Mouse (Mus musculus): ENCODE measurements around the gene Gm45140. TPM values are rescaled to one million over a fixed set of nuclear protein-coding genes. Genes with fewer than 3 reads are reported as not detected.

The Gm45140 gene
- total and polyA plus RNA-seq, 3 experiments, result 4.3 to 25.7 (median 13.0) TPM

- H3K27me3 ChIP-seq (replicated peaks), result peaks cover 5% of the 10 kb centered on the region
- dilution Hi-C loops (cut with MboI; ENCODE audit: extremely low pct_ligation_motif_present, extremely low pct_unique_long_range_greater_than_20kb, low sequenced_read_pairs), result no loop called here
Observed at GRCm38 (mm10) chr6:87755196-87755595, 80.4 kb downstream of the Gm45140 start.

GRCm38 (mm10) chr6:87751574-87751973 is 84.0 kb downstream of the Gm45140 start:
- no peaks in the 10 kb centered on the region for H3K79me2 ChIP-seq (replicated peaks; ENCODE audit: control insufficient read depth, extremely low read depth, insufficient read depth, poor library complexity, severe bottlenecking)
- peaks cover 2% of the 10 kb centered on the region for H3K27me3 ChIP-seq (replicated peaks)
- H3K27ac ChIP-seq (ENCODE audit: insufficient read depth, low read depth), result no peak overlapping the region
- no peak for DNase-seq (ENCODE audit: extremely low read depth)
- H3K9ac ChIP-seq (ENCODE audit: insufficient read depth, low read depth), result no peak overlapping the region
- H3K36me3 ChIP-seq (replicated peaks in 1 of 2; ENCODE audit: control insufficient read depth in 1 of 2, insufficient read depth in 1 of 2, low read length in 1 of 2), result no peaks in the 10 kb centered on the region
- H3K4me1 ChIP-seq (ENCODE audit: control insufficient read depth in 1 of 2, insufficient read depth in 2 of 2), result peaks cover 19 to 68% of the 10 kb centered on the region in 2 experiments
- H3K9me3 ChIP-seq (replicated peaks; ENCODE audit: low read length), result no peaks in the 10 kb centered on the region
- in situ Hi-C loops (cut with MboI; ENCODE audit: low pct_ligation_motif_present, low pct_unique_long_range_greater_than_20kb, low sequenced_read_pairs) (no loop called here), dilution Hi-C loops (cut with MboI; ENCODE audit: extremely low pct_ligation_motif_present, extremely low pct_unique_long_range_greater_than_20kb, low sequenced_read_pairs) (no loop called here)
- no peak overlapping the region for H3K4me2 ChIP-seq (ENCODE audit: insufficient read depth, low read depth, poor library complexity, severe bottlenecking)
- TF ChIP-seq ZKSCAN1 (IDR thresholded peaks at IDR 0.05; ENCODE audit: borderline replicate concordance, low read depth, low read length) (no peak), USF2 (conservative IDR thresholded peaks at IDR 0.05; ENCODE audit: low read depth, low read length) (no peak), NELFE (IDR thresholded peaks at IDR 0.05; ENCODE audit: low read depth, low read length) (no peak), KAT2A (IDR thresholded peaks at IDR 0.05; ENCODE audit: insufficient replicate concordance, low read length) (no peak), SMC3 (IDR thresholded peaks at IDR 0.05; ENCODE audit: low read depth, low read length) (no peak), RCOR1 (conservative IDR thresholded peaks at IDR 0.05; ENCODE audit: low read depth, low read length) (no peak)
- no peak overlapping the region for H3K4me3 ChIP-seq (replicated peaks in 1 of 3; ENCODE audit: low read depth in 2 of 3, low read length in 2 of 3, poor library complexity in 1 of 3)

More at GRCm38 (mm10) chr6:87755196-87755595, 80.4 kb downstream of the Gm45140 start:
- H3K9me3 ChIP-seq (replicated peaks; ENCODE audit: low read length), result no peaks in the 10 kb centered on the region
- in situ Hi-C loops (cut with MboI; ENCODE audit: low pct_ligation_motif_present, low pct_unique_long_range_greater_than_20kb, low sequenced_read_pairs), result no loop called here
- no peaks in the 10 kb centered on the region for H3K36me3 ChIP-seq (replicated peaks in 1 of 2; ENCODE audit: control insufficient read depth in 1 of 2, insufficient read depth in 1 of 2, low read length in 1 of 2)
- H3K4me1 ChIP-seq (ENCODE audit: control insufficient read depth in 1 of 2, insufficient read depth in 2 of 2), result peaks cover 13 to 37% of the 10 kb centered on the region in 2 experiments
- TF ChIP-seq MEF2A (IDR thresholded peaks at IDR 0.05; ENCODE audit: borderline replicate concordance, low read depth, low read length) (no peak), JUND (conservative IDR thresholded peaks at IDR 0.05; ENCODE audit: low read depth, low read length) (no peak), BHLHE40 (IDR thresholded peaks at IDR 0.05; ENCODE audit: low read depth, low read length) (no peak), MAZ (IDR thresholded peaks at IDR 0.05; ENCODE audit: low read depth, low read length) (no peak), EP300 (IDR thresholded peaks at IDR 0.05; ENCODE audit: low read length) (no peak), ZNF384 (IDR thresholded peaks at IDR 0.05; ENCODE audit: low read depth, low read length) (no peak), KAT2A (IDR thresholded peaks at IDR 0.05; ENCODE audit: insufficient replicate concordance, low read length) (no peak), MYC (IDR thresholded peaks at IDR 0.05; ENCODE audit: low read depth, low read length) (no peak), ZMIZ1 (IDR thresholded peaks at IDR 0.05; ENCODE audit: low read depth, low read length) (no peak), USF2 (conservative IDR thresholded peaks at IDR 0.05; ENCODE audit: low read depth, low read length) (no peak), RCOR1 (conservative IDR thresholded peaks at IDR 0.05; ENCODE audit: low read depth, low read length) (no peak), GABPA (IDR thresholded peaks at IDR 0.05; ENCODE audit: insufficient replicate concordance, low read depth, low read length) (no peak), TCF12 (IDR thresholded peaks at IDR 0.05; ENCODE audit: low read depth, low read length) (no peak), SMC3 (IDR thresholded peaks at IDR 0.05; ENCODE audit: low read depth, low read length) (no peak)
- no peak overlapping the region for H3K9ac ChIP-seq (ENCODE audit: insufficient read depth, low read depth)
- H3K79me2 ChIP-seq (replicated peaks; ENCODE audit: control insufficient read depth, extremely low read depth, insufficient read depth, poor library complexity, severe bottlenecking), result no peaks in the 10 kb centered on the region
- H3K4me2 ChIP-seq (ENCODE audit: insufficient read depth, low read depth, poor library complexity, severe bottlenecking), result no peak overlapping the region
- H3K27ac ChIP-seq (ENCODE audit: insufficient read depth, low read depth), result no peak overlapping the region
- H3K4me3 ChIP-seq (replicated peaks in 1 of 3; ENCODE audit: low read depth in 2 of 3, low read length in 2 of 3, poor library complexity in 1 of 3), result no peak overlapping the region
- no peak for DNase-seq (ENCODE audit: extremely low read depth)

All from CH12.LX (cell line).